Mouse (Mus musculus) spleen, adult 12 weeks (tissue): ENCODE results near the gene Lrfn5.

ENCODE experiments used
- DNase-seq: peaks from one replicate; pipeline ENCODE4 v3.0.0; 2022; ENCODE audit warnings: low spot score

The Lrfn5 gene

GRCm38 (mm10) chr12:61522829-61523370 is at the start of gene Lrfn5:
Gene Lrfn5, plus strand, starts transcription at chr12:61523150.
- DNase-seq, result no peak

GRCm38 (mm10) chr12:61521501-61522147 is 1.3 kb upstream of the Lrfn5 start:
- no peak for DNase-seq

- no peak for DNase-seq
These were observed 662 bp upstream of the Lrfn5 start for GRCm38 (mm10) chr12:61522148-61522828.

- DNase-seq, result no peak
These were observed 757 bp downstream of the Lrfn5 start for GRCm38 (mm10) chr12:61523631-61524182.

GRCm38 (mm10) chr12:61524183-61524651 is 1.3 kb downstream of the Lrfn5 start:
- no peak for DNase-seq

GRCm38 (mm10) chr12:61526199-61526598 is 3.2 kb downstream of the Lrfn5 start:
- DNase-seq, result no peak

- no peak for DNase-seq
These were observed 57.0 kb downstream of the Lrfn5 start for GRCm38 (mm10) chr12:61579949-61580348.

- DNase-seq, result no peak
These were observed 77.4 kb downstream of the Lrfn5 start for GRCm38 (mm10) chr12:61600305-61600704.

- DNase-seq, result no peak
These were observed 84.9 kb downstream of the Lrfn5 start for GRCm38 (mm10) chr12:61607871-61608270.

- DNase-seq, result no peak
These were observed 87.1 kb downstream of the Lrfn5 start for GRCm38 (mm10) chr12:61610081-61610480.

GRCm38 (mm10) chr12:61624532-61624931 is 101.6 kb downstream of the Lrfn5 start:
- DNase-seq, result no peak

GRCm38 (mm10) chr12:61654380-61654779 is 131.4 kb downstream of the Lrfn5 start:
- no peak for DNase-seq

GRCm38 (mm10) chr12:61723158-61723557 is 200.2 kb downstream of the Lrfn5 start:
- DNase-seq, result no peak

GRCm38 (mm10) chr12:61807073-61807605 is 284.2 kb downstream of the Lrfn5 start:
- DNase-seq, result no peak

- DNase-seq, result no peak
These were observed 300.7 kb downstream of the Lrfn5 start for GRCm38 (mm10) chr12:61823601-61824000.

GRCm38 (mm10) chr12:61826311-61826710 is 303.4 kb downstream of the Lrfn5 start:
- DNase-seq, result no peak

GRCm38 (mm10) chr12:61842599-61843291 is 319.8 kb downstream of the Lrfn5 start:
- DNase-seq, result no peak

GRCm38 (mm10) chr12:61854183-61854582 is 331.2 kb downstream of the Lrfn5 start:
- DNase-seq, result no peak
